Mouse (Mus musculus): ENCODE results near the gene Padi2.

Gene Padi2

DNA sequence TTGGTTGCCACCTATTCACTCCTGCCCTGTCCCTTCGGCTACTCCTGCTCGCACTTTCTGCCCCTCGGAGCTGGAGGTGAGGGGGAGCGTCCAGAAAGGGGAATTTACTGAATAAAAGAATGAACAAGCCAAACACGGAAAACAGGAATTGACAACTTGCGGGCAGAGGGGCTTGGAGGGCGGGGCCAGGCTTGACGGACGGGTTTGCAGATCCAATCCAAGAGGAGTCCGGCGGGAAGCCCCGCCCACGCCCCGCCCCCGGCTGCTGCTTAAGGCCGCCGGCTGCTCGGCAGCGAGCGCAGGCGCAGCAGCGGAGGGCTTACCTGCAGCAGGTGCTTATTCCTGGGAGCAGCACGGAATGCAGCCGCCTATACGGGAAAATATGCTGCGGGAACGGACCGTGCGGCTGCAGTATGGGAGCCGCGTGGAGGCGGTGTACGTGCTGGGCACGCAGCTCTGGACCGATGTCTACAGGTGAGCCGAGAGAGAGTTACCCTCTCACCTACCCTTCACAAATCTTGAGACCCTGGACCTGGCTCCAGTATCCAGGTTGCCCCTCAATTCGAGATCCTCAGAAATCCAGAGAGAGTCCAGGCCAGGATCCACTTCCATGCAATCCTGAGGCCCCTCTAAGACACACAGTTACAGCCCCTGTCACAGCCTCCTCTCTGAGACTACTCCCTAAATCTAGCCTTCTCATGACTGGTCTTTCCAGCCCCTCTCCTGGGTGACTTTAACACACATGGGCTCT is at the start of gene Padi2:
Gene Padi2, plus strand, starts transcription at position 269 of the 751 bp plus-strand sequence.
- DNase-seq (ENCODE audit: low read depth) = peak; percentile 73

DNA sequence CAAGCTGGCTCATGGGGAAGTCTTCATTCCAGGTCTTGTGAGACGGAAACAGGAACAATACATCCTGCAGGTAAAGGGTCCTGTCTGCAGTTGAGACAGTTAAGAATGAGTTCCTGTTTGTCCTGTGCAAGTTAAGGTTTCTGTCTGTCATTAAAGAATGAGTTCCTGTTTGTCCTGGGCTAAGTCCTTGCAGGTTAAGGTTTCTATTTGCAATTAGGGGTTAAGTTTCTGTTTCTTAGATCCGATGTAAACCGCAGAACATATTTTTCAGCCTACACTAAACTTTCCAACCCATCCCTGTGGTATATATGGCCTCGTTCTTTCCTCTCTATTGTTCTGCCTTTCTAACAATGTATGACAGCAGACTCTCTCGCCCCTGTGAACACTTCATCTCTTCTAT is 49.1 kb upstream of the Padi2 start:
- DNase-seq (ENCODE audit: low read depth) = no peak

DNA sequence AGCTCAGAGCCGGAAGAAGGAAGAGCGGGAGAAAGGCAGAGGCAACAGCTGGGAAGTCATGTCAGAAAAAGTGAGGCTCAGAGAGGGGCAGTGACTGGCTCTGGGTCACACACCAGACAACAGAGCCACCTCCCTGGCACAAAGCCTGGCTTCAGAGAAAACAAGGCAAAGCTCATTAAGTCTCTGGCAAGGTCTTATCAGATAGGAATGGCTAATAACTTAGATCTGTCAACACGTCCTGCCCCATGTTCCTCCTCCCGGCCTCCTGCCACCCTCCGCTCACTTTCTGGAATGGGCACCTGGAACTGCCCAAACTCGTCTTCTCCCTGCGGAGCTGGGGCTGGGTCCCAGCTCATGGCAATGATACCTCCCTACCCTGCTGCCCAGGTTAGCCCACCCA is 48.3 kb upstream of the Padi2 start:
- DNase-seq (ENCODE audit: low read depth) = no peak

DNA sequence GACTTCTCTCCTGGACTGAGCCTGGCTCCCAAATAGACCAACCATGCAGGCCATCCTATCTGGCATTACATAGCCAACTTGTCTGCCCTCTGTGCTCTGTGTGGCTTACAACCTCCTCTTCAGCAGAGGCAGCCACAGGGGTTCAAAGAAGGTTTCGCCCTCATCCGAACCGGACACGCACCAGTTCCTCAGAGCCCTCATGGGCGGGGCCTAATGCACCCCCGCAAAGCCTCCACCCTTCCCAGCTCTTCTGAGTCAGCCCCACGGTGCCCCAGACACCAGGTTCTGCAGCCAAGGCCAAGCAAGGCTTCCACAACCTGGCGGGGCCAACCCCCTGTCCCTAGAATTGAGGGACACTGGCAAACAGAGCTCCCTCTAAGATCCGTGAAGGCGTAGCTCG is 46.9 kb upstream of the Padi2 start:
- no peak for DNase-seq (ENCODE audit: low read depth)

DNA sequence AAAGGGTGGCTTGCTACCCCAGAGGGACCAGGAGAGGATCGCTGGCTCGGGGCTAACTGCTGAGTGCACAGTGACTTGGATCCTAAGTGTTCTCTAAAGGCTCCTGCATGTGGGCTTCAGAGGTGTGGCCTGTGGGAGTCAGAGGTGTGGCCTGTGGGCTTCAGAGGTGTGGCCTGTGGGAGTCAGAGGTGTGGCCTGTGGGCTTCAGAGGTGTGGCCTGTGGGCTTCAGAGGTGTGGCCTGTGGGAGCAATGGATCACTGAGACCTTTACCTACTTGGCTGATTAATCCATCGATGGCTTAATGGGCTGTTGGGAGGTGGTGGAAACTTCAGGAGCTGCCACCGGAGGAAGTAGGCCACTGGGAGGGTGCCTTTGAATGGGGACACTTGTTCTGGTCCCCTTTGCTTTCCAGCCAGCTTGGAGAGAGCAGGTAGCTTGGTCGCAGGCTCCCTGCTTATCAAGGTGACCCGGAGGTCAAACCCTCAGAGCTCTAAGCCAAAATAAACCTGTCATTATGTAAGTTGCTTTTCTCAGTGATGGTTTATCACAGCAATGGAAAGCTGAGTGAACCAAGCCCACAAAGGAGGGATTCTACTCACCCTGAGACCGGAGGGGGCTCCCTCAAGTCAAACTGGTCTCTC is 45.9 kb upstream of the Padi2 start:
- DNase-seq (ENCODE audit: low read depth) = no peak

DNA sequence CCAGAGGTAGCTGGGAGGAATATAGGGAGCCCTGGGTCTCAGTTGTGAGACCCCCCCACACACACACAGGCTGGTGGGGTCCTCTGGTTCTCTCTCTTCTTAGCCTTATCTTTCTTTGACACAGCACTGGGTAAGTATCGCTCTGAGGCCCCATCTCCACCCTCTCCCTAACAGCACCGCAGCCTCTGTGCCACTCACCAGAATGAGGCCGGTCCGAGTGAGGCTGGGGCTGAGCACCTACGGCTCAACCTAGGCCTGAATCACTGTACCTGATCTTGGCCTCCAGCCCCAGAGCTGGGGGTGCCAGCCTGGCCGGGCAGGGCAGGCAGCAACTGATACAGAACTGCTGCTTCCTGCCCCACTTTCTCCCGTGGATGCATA is 45.4 kb upstream of the Padi2 start:
- DNase-seq (ENCODE audit: low read depth) = no peak

DNA sequence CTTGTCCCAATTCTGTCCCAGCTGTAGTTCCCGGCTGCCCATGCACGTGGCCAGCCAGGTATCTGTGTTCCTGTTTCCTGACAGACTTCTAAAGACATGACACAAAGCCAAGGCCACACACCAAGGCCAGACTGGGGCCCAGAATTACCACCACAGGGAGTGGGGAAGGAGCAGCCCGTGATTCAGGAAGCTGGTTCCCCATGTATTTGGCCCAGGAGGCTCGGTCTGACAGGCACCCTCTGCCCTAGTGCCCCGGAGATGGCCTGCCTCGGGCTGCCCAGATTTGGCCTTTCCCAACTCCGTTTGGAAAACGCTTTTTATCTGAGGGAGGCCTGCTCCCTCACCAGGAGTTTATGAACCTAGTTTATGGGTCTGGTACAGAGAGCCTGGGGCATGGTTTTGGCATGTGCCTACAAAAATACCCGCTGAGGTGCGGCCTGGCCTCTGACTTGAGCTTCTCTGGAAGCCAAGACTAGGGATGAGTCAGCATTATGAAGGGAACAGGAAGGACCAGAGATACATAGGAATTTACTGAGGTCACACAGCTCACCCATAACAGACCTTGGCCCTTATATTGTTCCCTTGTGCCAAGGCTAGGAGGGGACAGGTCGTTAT is 44.0 kb upstream of the Padi2 start:
- no peak for DNase-seq (ENCODE audit: low read depth)

DNA sequence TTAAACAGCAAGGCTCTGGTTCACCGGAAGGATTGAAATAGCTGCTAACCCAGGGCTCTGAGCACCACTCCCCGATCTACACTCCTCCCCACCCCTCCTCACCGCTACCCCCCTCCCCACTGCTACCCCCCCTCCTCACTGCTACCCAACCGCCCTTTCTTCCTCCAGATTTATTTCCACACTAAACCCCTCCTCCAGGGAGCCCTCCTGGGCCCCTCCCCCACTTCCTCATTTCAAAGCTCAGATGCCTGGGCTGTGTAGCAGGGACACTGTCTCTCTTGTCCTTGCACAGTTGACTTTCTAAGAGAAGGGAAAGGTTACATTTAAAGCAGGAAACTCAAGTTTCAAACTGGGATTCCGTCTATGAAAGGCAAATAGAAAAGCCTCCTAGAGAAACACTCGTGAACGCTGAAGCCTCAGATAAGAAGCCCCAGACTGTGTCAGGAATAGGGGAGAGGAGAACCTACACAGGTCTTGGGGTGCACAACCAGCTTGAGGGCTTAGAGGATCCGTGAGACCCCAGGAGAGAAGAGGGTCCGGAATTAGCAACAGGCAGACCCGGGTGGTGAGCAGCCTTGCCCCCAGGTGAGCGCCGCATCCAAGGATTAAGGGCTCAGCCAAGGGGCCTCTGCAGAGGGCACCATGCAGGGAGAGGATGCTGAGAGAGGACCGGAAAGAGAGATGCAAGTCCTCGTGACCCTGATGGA is 37.5 kb upstream of the Padi2 start:
- no peak for DNase-seq (ENCODE audit: low read depth)

DNA sequence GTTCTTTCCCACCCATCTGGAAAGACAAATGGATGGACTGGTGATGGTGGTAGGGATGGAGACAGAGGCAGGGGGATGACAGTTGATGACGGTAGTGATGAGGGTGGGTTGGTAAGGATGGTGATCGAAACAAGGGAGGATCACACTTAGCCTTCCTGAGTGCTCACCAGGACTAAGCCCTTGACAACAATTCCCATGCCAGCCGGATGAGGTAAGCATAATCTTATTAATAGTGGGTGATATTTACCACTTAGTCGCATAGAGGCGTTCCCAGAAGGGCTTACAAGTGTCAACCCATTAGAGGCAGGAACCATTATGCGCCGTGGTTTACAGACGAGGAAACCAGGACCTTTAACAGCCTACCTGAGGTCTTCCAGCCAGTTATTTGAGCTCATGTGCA is 36.2 kb upstream of the Padi2 start:
- DNase-seq (ENCODE audit: low read depth) = no peak

DNA sequence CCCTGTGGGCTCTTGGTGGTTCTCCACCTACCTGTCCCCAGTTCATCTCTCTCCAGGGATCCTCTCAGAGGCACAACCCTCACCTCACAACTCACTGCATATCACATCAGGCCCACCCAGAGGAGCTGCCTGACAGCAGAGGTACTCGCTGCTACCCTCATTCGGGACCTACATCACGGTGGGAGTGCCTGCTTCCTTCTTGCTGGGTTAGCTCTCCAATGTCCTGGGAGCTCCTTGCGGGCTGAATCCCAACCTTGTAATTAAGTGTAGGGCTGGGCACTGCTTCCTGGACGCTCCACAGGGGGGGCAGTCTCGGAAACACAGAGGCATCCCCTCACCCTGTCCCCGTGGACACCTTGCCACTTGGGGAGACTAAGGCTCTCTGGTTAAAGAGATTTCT is 35.3 kb upstream of the Padi2 start:
- DNase-seq (ENCODE audit: low read depth) = no peak

DNA sequence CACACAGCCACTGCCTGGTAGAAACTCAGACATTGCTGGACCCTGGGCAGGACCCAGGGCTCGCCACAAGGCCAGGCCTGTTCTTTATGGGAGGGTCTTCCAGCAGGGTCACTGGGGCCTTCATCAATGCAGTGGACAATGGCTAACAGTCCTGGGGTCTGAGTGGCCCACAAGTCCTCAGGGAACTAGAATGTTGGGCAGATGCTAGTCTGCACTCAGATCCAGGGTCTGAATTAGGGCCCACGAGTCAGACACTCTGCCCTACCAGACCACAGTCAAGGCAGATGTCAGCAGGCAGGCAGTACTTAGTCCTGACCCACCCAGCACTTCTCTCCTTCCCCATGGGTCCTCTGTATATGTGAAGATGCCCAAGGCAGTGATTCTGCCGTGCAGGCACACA is 34.8 kb upstream of the Padi2 start:
- DNase-seq (ENCODE audit: low read depth) = no peak

DNA sequence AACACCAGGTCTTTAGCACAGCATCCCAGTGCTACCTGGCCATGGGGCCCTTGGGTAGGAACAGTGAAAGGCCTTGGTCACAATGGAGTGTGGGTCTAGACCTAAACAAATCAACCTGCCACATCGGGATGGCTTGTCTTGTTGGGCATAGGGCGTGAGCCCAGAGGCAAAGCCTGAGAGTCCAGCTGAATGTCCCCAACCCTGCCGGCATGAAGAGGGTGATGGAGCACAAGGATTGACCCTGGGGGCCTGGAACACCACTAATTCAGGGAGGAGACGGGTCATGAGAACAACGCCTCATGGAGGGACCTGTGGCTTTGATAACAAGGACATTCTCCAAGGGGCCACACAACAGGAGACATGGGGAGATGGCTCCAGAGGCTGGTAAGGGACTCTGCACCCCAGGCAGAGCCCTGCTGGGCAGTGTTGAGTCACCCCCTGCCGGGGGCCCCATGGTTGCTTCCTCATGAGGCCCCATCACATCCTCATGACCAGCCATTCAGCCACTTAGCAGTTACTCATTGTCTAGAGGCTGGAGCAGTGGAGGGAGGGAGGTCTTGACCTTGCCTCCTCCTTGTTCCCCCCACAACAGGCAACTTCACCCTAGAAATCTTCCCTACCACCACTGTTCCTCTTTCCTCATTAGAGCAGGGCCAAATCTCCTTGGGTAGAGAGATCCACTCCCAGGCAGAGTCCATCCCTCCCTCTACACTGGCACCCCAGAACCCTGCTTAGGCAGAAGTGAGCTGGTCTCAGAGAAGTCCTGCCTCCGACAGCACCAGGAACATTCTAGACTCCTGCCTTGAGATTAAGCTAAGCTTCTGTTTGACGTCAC is 34.1 kb upstream of the Padi2 start:
- DNase-seq (ENCODE audit: low read depth) = peak; percentile 37

DNA sequence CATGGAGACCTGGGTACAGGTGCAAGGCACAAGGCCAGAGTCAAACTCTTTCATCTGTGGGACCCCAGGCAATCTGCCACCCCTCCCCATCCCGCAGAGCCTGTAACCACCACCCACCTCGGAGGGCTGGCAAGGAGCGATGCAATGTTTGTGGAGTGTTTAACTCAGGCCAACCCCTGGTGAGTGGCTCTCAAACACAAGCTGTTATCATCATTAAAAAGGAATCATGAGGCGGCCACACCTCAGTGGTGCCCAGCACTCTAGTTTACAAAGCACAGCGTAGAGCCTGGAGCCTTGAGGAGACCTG is 33.5 kb upstream of the Padi2 start:
- DNase-seq (ENCODE audit: low read depth) = no peak

DNA sequence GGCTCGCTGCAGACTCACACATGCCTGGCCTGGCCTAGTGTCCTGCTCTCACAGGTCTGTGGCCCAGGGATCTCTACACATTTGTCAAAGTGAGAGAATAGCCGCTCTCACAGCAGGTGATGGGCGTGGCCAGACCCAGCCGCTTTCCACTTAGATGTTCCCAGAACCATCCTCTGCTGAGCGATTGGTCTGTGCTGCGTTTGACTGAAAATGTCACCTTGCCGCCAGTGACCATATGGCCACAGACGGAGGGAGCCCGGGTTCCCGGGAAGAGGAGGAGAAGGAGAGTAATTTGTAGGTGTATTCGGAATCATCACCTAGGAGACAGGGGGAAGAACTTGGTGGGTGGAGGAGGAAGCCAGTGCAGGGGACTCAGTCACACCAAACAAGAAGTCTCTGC is 33.1 kb upstream of the Padi2 start:
- no peak for DNase-seq (ENCODE audit: low read depth)

DNA sequence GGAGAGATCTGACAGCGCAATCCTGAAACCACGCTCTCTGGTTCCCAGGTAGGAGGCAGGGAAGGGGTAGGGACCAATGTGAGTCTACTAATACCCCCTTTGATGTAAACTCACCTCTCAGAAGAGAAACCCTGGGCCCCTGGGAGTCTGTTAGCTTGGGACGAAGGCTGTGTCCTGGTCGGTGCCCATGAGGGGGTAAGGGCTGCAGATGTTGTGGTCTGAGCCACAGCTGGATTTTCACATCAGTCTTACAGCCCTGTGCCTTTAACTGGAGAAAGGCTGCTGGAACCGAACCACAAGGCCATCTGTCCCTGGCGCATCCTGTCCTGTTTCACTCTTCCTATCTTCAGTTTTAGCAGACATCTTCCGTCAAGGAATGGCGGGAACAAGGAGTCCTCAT is 30.0 kb upstream of the Padi2 start:
- no peak for DNase-seq (ENCODE audit: low read depth)

DNA sequence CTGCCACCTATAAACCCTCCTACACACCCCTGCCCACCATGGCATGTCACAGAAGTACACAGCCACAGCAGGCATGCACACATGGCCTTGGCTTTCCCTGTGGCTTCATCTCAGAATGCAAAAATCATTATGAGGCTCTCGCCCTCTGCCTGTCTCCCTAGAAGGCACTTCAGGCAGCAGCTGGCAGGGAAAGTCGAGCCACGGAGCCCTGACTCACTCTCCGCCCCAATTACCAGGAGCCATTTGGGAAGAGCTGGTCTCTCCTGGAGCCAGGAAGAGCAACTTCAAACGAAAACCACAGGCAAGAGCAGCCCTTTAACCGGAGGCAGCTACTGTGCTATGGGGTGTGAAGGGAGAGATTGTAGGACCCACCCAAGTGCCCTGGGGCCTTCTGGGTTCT is 29.5 kb upstream of the Padi2 start:
- no peak for DNase-seq (ENCODE audit: low read depth)

DNA sequence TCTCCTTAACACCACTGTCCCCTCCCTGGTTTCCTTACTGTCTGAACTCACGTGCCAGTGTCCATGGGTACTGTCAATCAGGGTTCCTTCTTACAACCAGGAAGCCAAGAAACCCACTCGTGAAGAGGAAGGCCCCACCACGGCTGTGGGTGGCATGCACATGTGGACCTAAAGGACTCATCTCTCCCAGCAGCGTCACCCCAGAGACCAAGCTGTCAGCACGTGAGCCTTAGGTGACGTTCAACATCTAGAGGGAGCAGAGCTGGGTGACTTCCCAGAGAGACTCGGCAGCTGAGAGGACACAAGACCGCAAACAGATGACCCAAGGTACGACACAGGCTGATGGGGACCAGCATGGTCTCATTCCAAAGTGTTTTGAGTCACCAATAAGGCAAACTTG is 28.7 kb upstream of the Padi2 start:
- DNase-seq (ENCODE audit: low read depth) = no peak

DNA sequence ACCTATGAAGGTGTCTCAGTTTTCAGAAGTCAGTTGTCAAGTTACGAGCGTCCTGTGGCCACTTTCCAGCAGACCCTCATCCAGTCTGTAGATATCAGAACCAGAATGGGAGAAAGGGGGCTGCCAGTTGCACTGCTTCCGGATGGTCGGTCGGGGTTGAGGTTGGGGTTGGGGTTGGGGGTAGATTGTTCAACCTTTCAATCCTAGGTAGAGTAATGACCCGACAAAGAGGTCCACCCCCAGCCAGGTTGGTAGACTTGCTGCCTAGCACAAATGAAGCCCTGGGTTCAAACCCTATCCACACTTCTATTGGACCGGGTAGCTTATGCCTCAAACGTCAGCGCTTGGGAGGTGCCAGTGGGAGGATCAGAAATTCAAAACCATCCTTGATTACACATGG is 27.5 kb upstream of the Padi2 start:
- no peak for DNase-seq (ENCODE audit: low read depth)

DNA sequence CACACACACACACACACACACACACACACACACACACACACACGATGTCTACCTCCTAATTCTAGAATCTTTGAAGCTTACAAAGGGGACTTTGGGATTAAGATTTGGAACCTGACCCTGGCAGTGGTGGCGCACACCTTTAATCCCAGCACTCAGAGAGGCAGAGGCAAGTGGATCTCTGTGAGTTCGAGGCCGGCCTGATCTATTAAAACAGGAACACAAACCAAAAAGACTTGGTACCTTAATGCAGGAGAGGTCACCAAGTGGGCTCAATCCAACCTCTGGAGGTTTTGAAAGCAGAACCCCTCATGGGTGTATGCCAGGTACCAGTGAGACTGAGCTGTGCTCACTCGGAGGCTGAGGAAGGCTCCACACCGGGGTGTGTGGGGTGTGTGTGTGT is 27.0 kb upstream of the Padi2 start:
- no peak for DNase-seq (ENCODE audit: low read depth)

DNA sequence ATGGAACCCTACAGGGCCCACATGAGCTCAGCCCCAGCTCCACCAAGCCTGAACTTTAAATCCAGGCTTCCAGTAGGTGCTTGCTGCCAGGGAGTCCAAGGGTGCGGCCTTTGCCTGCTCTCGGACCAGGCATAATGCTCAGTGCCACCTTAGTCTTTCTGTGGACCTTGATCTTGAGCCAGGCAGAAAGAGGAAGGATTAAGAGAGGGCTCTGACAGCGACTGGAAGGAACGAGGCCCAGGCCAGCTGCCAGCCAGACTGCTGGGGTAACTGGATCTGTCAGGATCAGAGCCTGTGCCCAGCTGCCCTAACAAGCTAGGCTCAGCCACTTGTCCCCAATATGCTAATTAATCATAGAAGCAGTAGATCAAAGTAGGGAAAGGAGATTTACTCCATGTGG is 26.4 kb upstream of the Padi2 start:
- no peak for DNase-seq (ENCODE audit: low read depth)

DNA sequence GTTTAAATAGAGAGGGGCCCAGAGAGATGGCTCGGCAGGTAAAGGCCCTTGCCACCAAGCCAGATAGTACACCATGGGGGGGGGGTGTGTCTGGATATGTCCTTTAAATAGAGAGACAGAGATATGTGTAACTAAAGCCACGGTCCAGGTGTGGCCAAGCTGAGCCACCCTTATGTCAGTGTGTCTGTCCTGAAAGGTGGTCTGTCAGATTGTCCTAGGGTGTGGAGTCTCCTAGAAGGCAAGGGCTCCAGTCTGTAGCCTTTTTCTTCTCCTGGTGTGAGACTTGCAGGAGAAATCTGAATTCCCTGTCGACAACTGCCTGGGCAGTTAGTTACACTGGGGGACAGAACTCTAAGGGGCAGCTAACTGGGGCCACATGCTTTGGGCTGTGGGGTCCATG is 25.9 kb upstream of the Padi2 start:
- DNase-seq (ENCODE audit: low read depth) = no peak

DNA sequence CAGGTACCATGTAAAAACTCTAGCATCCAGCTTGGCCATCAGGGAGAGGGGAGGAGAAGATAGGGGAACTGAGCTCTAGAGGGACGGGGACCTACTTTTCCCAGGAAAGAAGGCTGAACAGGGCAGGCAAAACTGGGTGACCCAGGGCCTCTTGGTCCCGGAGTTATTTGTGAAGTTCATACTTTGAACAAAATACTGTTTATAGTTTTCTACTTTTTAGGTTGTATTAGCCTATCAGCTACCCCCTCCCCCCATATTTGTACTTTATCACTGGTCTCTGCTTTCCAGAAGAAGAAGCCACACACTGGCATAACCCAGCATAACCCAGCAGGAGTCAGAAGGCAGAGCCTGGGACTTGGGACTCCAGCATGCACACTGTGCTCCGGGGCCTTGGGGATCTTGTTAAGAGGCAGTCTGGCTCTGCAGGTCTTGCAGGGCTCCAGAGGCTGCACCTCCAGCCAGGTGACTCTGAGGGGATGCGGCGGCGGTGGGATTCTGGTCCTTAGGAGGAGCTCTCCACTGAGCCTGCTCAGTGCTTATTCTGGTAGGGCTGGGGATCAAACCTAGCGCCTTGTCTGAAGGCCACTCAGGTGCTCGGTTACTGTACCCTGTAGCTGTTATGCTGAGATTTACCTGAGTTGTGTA is 25.0 kb upstream of the Padi2 start:
- no peak for DNase-seq (ENCODE audit: low read depth)

All from c-Kit-positive CD71-negative TER-119-negative erythroid progenitor cells, embryonic 14.5 days (primary cell).